Mouse (Mus musculus) lung, embryonic 14.5 days (tissue): ENCODE measurements at regions not wholly inside any gene's neighbourhood (a gene's known extent, or its start where the extent isn't known, plus 50 kb on each side); places are given as distances from the start of the nearest gene placed in this dataset.
A peak's percentile ranks its signal among the peaks of the same experiment; 100 is the strongest.

Source experiments
- ATAC-seq: fragments of 200-750 bp; cut with Nextera tagmentation; 2 replicates; pipeline ENCODE4 v1.8.0; 2017; ENCODE audit warnings: mild to moderate bottlenecking, moderate TSS enrichment, moderate library complexity; ENCODE audit not compliant: insufficient read depth
- DNase-seq: peaks from one replicate; pipeline ENCODE4 v3.0.0-alpha.2; 2015
- H3K27ac ChIP-seq: fragments of 300-500 bp; sonication (generic); 2 replicates; pipeline ENCODE4 v1.5.1; 2014; ENCODE audit warnings: low read depth, mild to moderate bottlenecking, moderate library complexity
- H3K27me3 ChIP-seq: fragments of 300-500 bp; sonication (generic); 2 replicates; pipeline ENCODE4 v1.6.1; 2014; ENCODE audit warnings: low read length, control low read depth; ENCODE audit not compliant: insufficient read depth
- H3K36me3 ChIP-seq: fragments of 300-500 bp; sonication (generic); 2 replicates; pipeline ENCODE4 v1.6.1; 2014; ENCODE audit warnings: control low read depth; ENCODE audit not compliant: insufficient read depth
- H3K4me1 ChIP-seq: fragments of 300-500 bp; sonication (generic); 2 replicates; pipeline ENCODE4 v1.6.1; 2014; ENCODE audit warnings: antibody characterized with exemption, control low read depth; ENCODE audit not compliant: insufficient read depth
- H3K4me2 ChIP-seq: fragments of 300-500 bp; sonication (generic); 2 replicates; pipeline ENCODE4 v1.6.1; 2014; ENCODE audit warnings: mild to moderate bottlenecking
- H3K4me3 ChIP-seq: fragments of 300-500 bp; sonication (generic); 2 replicates; pipeline ENCODE4 v1.5.1; 2014; ENCODE audit warnings: low read depth, low read length
- H3K9ac ChIP-seq: fragments of 300-500 bp; sonication (generic); 2 replicates; pipeline ENCODE4 v1.6.1; 2014
- H3K9me3 ChIP-seq: fragments of 300-500 bp; sonication (generic); 2 replicates; pipeline ENCODE4 v1.6.1; 2016; ENCODE audit warnings: low read depth, low read length, control low read depth
- CTCF ChIP-seq: IDR thresholded peaks from 2 replicates; pipeline ENCODE4 v1.5.1; 2016; ENCODE audit warnings: antibody characterized with exemption, low read depth
- WGBS: fragments of 180-500 bp; shearing (Covaris S2); extraction: QIAGEN DNeasy Blood & Tissue Kit; methylation state at CpG from one replicate; pipeline ENCODE4 v1.1.7; 2014; 5-methylcytosine and 5-hydroxymethylcytosine counted together

GRCm38 (mm10) chr4:4556126-4556525, 237.0 kb downstream of the Impad1 start:
- H3K4me3 ChIP-seq = no peak overlapping the region
- no peaks in the 10 kb centered on the region for H3K36me3 ChIP-seq
- no peak overlapping the region for H3K27ac ChIP-seq
- H3K9me3 ChIP-seq = no peaks in the 10 kb centered on the region; the same call in 1 of the 2 replicates
- no peaks in the 10 kb centered on the region for H3K4me1 ChIP-seq
- no peak overlapping the region for H3K9ac ChIP-seq
- TF ChIP-seq CTCF = no peak
- no peaks in the 10 kb centered on the region for H3K27me3 ChIP-seq
- no peak for DNase-seq
- WGBS = 70% methylated on average over 12 of the region's 12 CpGs
- no peak overlapping the region for H3K4me2 ChIP-seq
- ATAC-seq = no peak

- Histone ChIP-seq H3K9me3 (no peaks in the 10 kb centered on the region; the same call in 1 of the 2 replicates), H3K36me3 (no peaks in the 10 kb centered on the region), H3K4me1 (no peaks in the 10 kb centered on the region), H3K27ac (no peak overlapping the region), H3K9ac (no peak overlapping the region), H3K27me3 (no peaks in the 10 kb centered on the region), H3K4me3 (no peak overlapping the region), H3K4me2 (no peak overlapping the region)
- ATAC-seq = no peak
- DNase-seq = no peak
- WGBS = 82% methylated on average over 5 of the region's 5 CpGs
- no peak for TF ChIP-seq CTCF
Measured at GRCm38 (mm10) chr4:4550301-4550700, 242.9 kb downstream of the Impad1 start.

GRCm38 (mm10) chr4:4549893-4550292, 243.3 kb downstream of the Impad1 start:
- WGBS = 70% methylated on average over 4 of the region's 4 CpGs
- H3K27me3 ChIP-seq = no peaks in the 10 kb centered on the region
- TF ChIP-seq CTCF = no peak
- H3K4me2 ChIP-seq = no peak overlapping the region
- DNase-seq (no peak), ATAC-seq (no peak)
- H3K4me1 ChIP-seq = no peaks in the 10 kb centered on the region
- no peak overlapping the region for H3K9ac ChIP-seq
- no peak overlapping the region for H3K4me3 ChIP-seq
- H3K27ac ChIP-seq = no peak overlapping the region
- H3K36me3 ChIP-seq = no peaks in the 10 kb centered on the region
- no peaks in the 10 kb centered on the region; the same call in 1 of the 2 replicates for H3K9me3 ChIP-seq

- Histone ChIP-seq H3K27ac (no peak overlapping the region), H3K27me3 (no peaks in the 10 kb centered on the region), H3K36me3 (no peaks in the 10 kb centered on the region), H3K4me2 (no peak overlapping the region), H3K9ac (no peak overlapping the region), H3K4me1 (no peaks in the 10 kb centered on the region), H3K4me3 (no peak overlapping the region), H3K9me3 (no peaks in the 10 kb centered on the region)
- DNase-seq (peak; percentile 65), ATAC-seq (peak; percentile 47)
- WGBS = 44% methylated on average over 2 of the region's 2 CpGs
- no peak for TF ChIP-seq CTCF
Measured at GRCm38 (mm10) chr4:4537172-4537753, 255.9 kb downstream of the Impad1 start.

GRCm38 (mm10) chr4:4532196-4532595, 261.0 kb downstream of the Impad1 start:
- no peaks in the 10 kb centered on the region for H3K4me1 ChIP-seq
- H3K36me3 ChIP-seq = no peaks in the 10 kb centered on the region
- no peaks in the 10 kb centered on the region for H3K27me3 ChIP-seq
- no peak for TF ChIP-seq CTCF
- DNase-seq (peak; percentile 8), ATAC-seq (no peak)
- H3K27ac ChIP-seq = no peak overlapping the region
- H3K4me3 ChIP-seq = no peak overlapping the region
- WGBS = 52% methylated on average over 4 of the region's 4 CpGs
- H3K9me3 ChIP-seq = no peaks in the 10 kb centered on the region
- H3K9ac ChIP-seq = no peak overlapping the region
- H3K4me2 ChIP-seq = no peak overlapping the region

GRCm38 (mm10) chr4:4528311-4528710, 264.8 kb downstream of the Impad1 start:
- H3K36me3 ChIP-seq = no peaks in the 10 kb centered on the region
- H3K4me2 ChIP-seq = no peak overlapping the region
- H3K4me3 ChIP-seq = no peak overlapping the region
- WGBS = 79% methylated on average over 12 of the region's 12 CpGs
- no peaks in the 10 kb centered on the region for H3K27me3 ChIP-seq
- TF ChIP-seq CTCF = no peak
- no peak for ATAC-seq
- no peak overlapping the region for H3K27ac ChIP-seq
- no peak for DNase-seq
- H3K9ac ChIP-seq = no peak overlapping the region
- H3K9me3 ChIP-seq = no peaks in the 10 kb centered on the region
- H3K4me1 ChIP-seq = no peaks in the 10 kb centered on the region

GRCm38 (mm10) chr4:4521757-4522156, 271.4 kb downstream of the Impad1 start:
- Histone ChIP-seq H3K9me3 (no peaks in the 10 kb centered on the region), H3K4me2 (no peak overlapping the region), H3K27me3 (no peaks in the 10 kb centered on the region), H3K4me3 (no peak overlapping the region), H3K4me1 (no peaks in the 10 kb centered on the region), H3K36me3 (no peaks in the 10 kb centered on the region), H3K9ac (no peak overlapping the region), H3K27ac (no peak overlapping the region)
- TF ChIP-seq CTCF = no peak
- WGBS = 54% methylated on average over 2 of the region's 2 CpGs
- no peak for ATAC-seq
- no peak for DNase-seq

GRCm38 (mm10) chr4:4518741-4519140, 274.4 kb downstream of the Impad1 start:
- Histone ChIP-seq H3K4me3 (no peak overlapping the region), H3K9me3 (no peaks in the 10 kb centered on the region), H3K4me1 (no peaks in the 10 kb centered on the region), H3K36me3 (no peaks in the 10 kb centered on the region), H3K9ac (no peak overlapping the region), H3K27me3 (no peaks in the 10 kb centered on the region), H3K27ac (no peak overlapping the region), H3K4me2 (no peak overlapping the region)
- 76% methylated on average over 2 of the region's 2 CpGs for WGBS
- DNase-seq (no peak), ATAC-seq (no peak)
- TF ChIP-seq CTCF = no peak
